Mouse (Mus musculus): ENCODE data around the gene Mapt. TPM values are rescaled to one million over a fixed set of nuclear protein-coding genes. Genes with fewer than 3 reads are reported as not detected.
A peak's percentile ranks its signal among the peaks of the same experiment; 100 is the strongest.
"Not testable (repeated sequence)": the region's sequence is repeated elsewhere in the genome, so short reads cannot be mapped to it uniquely, and the experiment has no call there.

Mapt gene
- polyA plus RNA-seq, 1 experiment from 2014 or later = 9.7 TPM

- Histone ChIP-seq H3K4me3 (0 out of 2 replicates have a peak overlapping the region, but pooled peaks have one; percentile 7), H3K9me3 (no peaks in the 10 kb centered on the region), H3K27me3 (peaks cover 66% of the 10 kb centered on the region), H3K27ac (no peak overlapping the region), H3K9ac (0 out of 2 replicates have a peak overlapping the region, but pooled peaks have one; percentile 6), H3K36me3 (no peaks in the 10 kb centered on the region), H3K4me1 (peaks cover 42% of the 10 kb centered on the region), H3K4me2 (peak overlapping the region; percentile 22; the same call in 1 of the 2 replicates)
- 3% methylated on average over 30 of the region's 30 CpGs for WGBS
- ATAC-seq (ENCODE audit: insufficient number of reproducible peaks, insufficient read depth, low FRiP score, low TSS enrichment, low read depth) = no peak
Observed at GRCm38 (mm10) chr11:104233574-104234206, 2.5 kb downstream of the Mapt start.

DNA sequence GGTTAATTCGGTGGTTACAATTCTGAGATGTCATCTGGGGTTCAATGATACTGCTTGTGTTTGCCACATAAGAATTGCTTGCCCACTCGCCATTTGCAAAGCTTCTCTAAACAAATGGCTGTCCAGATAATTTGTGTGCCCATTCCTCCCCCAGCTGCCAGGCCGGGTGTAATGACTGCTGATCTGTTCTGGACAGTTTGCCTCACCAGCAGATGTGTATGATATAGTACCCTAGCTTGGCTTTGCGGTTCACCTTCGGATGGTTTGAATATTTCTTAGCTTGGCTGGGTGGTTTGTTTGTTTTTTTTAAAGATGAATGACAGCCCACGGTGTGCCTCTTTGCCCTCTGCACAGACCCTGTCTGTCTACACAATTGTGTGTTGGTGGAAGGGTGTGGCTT is 3.5 kb downstream of the Mapt start:
- whole genome bisulfite sequencing = 31% methylated on average over 6 of the region's 6 CpGs
- no peak for ATAC-seq (ENCODE audit: insufficient number of reproducible peaks, insufficient read depth, low FRiP score, low TSS enrichment, low read depth)
- H3K27ac ChIP-seq = no peak overlapping the region
- peaks cover 42% of the 10 kb centered on the region for H3K4me1 ChIP-seq
- no peak overlapping the region for H3K9ac ChIP-seq
- H3K4me3 ChIP-seq = no peak overlapping the region
- H3K4me2 ChIP-seq = no peak overlapping the region
- no peaks in the 10 kb centered on the region for H3K9me3 ChIP-seq
- no peaks in the 10 kb centered on the region for H3K36me3 ChIP-seq
- H3K27me3 ChIP-seq = peaks cover 66% of the 10 kb centered on the region

- no peak for ATAC-seq (ENCODE audit: insufficient number of reproducible peaks, insufficient read depth, low FRiP score, low TSS enrichment, low read depth)
- Histone ChIP-seq H3K36me3 (no peaks in the 10 kb centered on the region), H3K4me3 (no peak overlapping the region), H3K9ac (no peak overlapping the region), H3K9me3 (no peaks in the 10 kb centered on the region), H3K27me3 (peaks cover 57% of the 10 kb centered on the region), H3K4me1 (peaks cover 35% of the 10 kb centered on the region), H3K4me2 (no peak overlapping the region), H3K27ac (no peak overlapping the region)
- 79% methylated on average over 2 of the region's 2 CpGs for whole genome bisulfite sequencing
Observed at GRCm38 (mm10) chr11:104235881-104236280, 4.7 kb downstream of the Mapt start.

- Histone ChIP-seq H3K27ac (no peak overlapping the region), H3K9me3 (no peaks in the 10 kb centered on the region), H3K27me3 (peaks cover 48% of the 10 kb centered on the region), H3K4me2 (no peak overlapping the region), H3K4me3 (no peak overlapping the region), H3K9ac (no peak overlapping the region), H3K36me3 (no peaks in the 10 kb centered on the region), H3K4me1 (peaks cover 27% of the 10 kb centered on the region)
- no peak for ATAC-seq (ENCODE audit: insufficient number of reproducible peaks, insufficient read depth, low FRiP score, low TSS enrichment, low read depth)
- 60% methylated on average over 7 of the region's 7 CpGs for WGBS
Observed at GRCm38 (mm10) chr11:104237226-104237625, 6.0 kb downstream of the Mapt start.

DNA sequence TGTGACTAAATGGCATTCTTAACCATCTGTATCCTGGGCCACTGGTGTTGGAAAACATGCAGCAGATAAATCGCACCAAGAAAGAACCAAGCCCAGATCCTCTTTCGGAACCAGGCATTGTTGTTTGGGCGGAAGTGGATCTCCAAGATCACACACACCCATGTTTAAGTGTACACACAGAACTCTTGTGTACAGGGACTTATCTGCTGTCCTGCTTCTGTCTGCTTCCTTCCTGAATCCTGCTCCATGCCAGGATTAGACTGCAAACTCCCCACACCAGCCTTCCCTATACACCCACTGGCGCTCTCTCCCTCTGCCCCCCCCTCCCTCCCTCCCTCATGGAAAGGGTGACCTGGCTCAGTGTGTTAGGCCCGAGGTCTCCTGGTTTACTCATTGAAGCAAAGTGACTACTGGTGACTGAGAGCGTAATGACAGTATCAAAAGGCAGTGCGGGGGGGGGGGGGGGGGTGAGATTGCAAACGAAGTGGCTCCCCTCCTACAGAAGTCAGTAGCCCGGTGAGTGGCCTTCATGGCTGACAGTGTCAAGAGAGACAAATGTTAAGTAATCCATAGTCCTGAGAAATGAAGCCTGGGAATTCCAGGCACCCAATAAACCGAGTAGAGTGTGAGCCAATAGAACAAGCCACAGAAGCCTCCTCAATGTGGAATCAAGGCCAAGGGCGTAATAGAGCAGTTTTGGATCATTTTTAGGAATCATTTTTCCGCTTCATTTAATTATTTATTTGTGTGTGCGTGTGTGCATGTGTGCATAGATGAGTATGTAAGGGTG is 7.0 kb downstream of the Mapt start:
- Histone ChIP-seq H3K4me3 (no peak overlapping the region), H3K27me3 (peaks cover 39% of the 10 kb centered on the region), H3K9me3 (no peaks in the 10 kb centered on the region), H3K27ac (no peak overlapping the region), H3K36me3 (no peaks in the 10 kb centered on the region), H3K4me1 (peaks cover 18% of the 10 kb centered on the region), H3K9ac (no peak overlapping the region), H3K4me2 (no peak overlapping the region)
- ATAC-seq (ENCODE audit: insufficient number of reproducible peaks, insufficient read depth, low FRiP score, low TSS enrichment, low read depth) = no peak
- 68% methylated on average over 13 of the region's 13 CpGs for WGBS

DNA sequence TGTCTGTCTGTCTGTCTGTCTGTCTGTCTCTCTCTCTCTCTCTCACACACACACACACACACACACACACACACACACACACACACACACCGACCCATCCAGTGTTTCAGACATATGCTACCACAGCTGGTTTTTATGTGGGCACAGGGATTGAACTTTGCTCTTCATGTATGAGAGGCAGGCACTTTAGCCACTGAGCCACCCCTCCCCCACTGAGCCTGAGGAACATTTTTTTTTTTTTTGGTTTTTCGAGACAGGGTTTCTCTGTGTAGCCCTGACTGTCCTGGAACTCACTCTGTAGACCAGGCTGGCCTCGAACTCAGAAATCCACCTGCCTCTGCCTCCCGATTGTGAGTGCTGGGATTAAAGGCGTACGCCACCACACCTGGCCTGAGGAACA is 14.3 kb downstream of the Mapt start:
- H3K9ac ChIP-seq; H3K4me3 ChIP-seq; H3K4me1 ChIP-seq; H3K4me2 ChIP-seq; H3K27me3 ChIP-seq; ATAC-seq (ENCODE audit: insufficient number of reproducible peaks, insufficient read depth, low FRiP score, low TSS enrichment, low read depth); H3K36me3 ChIP-seq; H3K9me3 ChIP-seq; H3K27ac ChIP-seq: not testable (repeated sequence)
- WGBS = 77% methylated on average over 6 of the region's 6 CpGs

- 15% methylated on average over 6 of the region's 6 CpGs for WGBS
- Histone ChIP-seq H3K4me3 (no peak overlapping the region), H3K4me2 (no peak overlapping the region), H3K27me3 (no peaks in the 10 kb centered on the region), H3K9ac (no peak overlapping the region), H3K27ac (no peak overlapping the region), H3K9me3 (no peaks in the 10 kb centered on the region), H3K4me1 (peaks cover 6% of the 10 kb centered on the region; the same call in 1 of the 2 replicates), H3K36me3 (no peaks in the 10 kb centered on the region)
- no peak for ATAC-seq (ENCODE audit: insufficient number of reproducible peaks, insufficient read depth, low FRiP score, low TSS enrichment, low read depth)
Observed at GRCm38 (mm10) chr11:104246171-104246694, 15.0 kb downstream of the Mapt start.

GRCm38 (mm10) chr11:104247141-104247717 is 16.0 kb downstream of the Mapt start:
- WGBS = 73% methylated on average over 6 of the region's 6 CpGs

GRCm38 (mm10) chr11:104249420-104249819 is 18.2 kb downstream of the Mapt start:
- ATAC-seq (ENCODE audit: insufficient number of reproducible peaks, insufficient read depth, low FRiP score, low TSS enrichment, low read depth) = no peak
- Histone ChIP-seq H3K9ac (no peak overlapping the region), H3K4me1 (peaks cover 6% of the 10 kb centered on the region; the same call in 1 of the 2 replicates), H3K27ac (no peak overlapping the region), H3K9me3 (no peaks in the 10 kb centered on the region), H3K4me2 (no peak overlapping the region), H3K27me3 (no peaks in the 10 kb centered on the region), H3K4me3 (no peak overlapping the region), H3K36me3 (no peaks in the 10 kb centered on the region)
- 36% methylated on average over 8 of the region's 8 CpGs for WGBS

More at GRCm38 (mm10) chr11:104247141-104247717, 16.0 kb downstream of the Mapt start:
- Histone ChIP-seq H3K4me3 (no peak overlapping the region), H3K4me1 (peaks cover 6% of the 10 kb centered on the region; the same call in 1 of the 2 replicates), H3K27me3 (no peaks in the 10 kb centered on the region), H3K9ac (no peak overlapping the region), H3K36me3 (no peaks in the 10 kb centered on the region), H3K27ac (no peak overlapping the region), H3K4me2 (no peak overlapping the region), H3K9me3 (no peaks in the 10 kb centered on the region)
- no peak for ATAC-seq (ENCODE audit: insufficient number of reproducible peaks, insufficient read depth, low FRiP score, low TSS enrichment, low read depth)

GRCm38 (mm10) chr11:104251121-104251520 is 19.9 kb downstream of the Mapt start:
- Histone ChIP-seq H3K9me3 (no peaks in the 10 kb centered on the region), H3K9ac (no peak overlapping the region), H3K4me2 (no peak overlapping the region), H3K27me3 (no peaks in the 10 kb centered on the region), H3K4me3 (no peak overlapping the region), H3K4me1 (peaks cover 6% of the 10 kb centered on the region; the same call in 1 of the 2 replicates), H3K27ac (no peak overlapping the region), H3K36me3 (no peaks in the 10 kb centered on the region)
- 82% methylated on average over 6 of the region's 6 CpGs for WGBS
- ATAC-seq (ENCODE audit: insufficient number of reproducible peaks, insufficient read depth, low FRiP score, low TSS enrichment, low read depth) = no peak

DNA sequence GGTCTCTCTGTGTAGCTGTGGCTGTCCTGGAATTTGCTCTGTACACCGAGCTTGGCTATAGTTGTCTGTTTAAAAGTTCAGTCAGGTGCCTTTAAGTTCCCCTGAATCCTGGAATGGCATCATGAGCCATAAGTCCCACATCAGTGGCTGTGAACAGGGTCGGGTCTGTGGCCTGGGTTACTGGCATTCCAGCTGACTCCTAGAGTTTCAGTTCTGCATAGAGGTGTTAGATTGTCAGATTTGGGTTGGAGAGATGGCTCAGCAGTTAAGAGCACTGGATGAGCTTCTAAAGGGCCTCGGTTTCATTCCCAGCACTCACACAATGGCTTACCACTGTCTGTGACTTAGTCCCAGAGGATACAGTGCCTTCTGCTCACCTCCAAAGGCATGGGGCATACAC is 20.9 kb downstream of the Mapt start:
- Histone ChIP-seq H3K27me3 (no peaks in the 10 kb centered on the region), H3K4me3 (no peak overlapping the region), H3K9ac (no peak overlapping the region), H3K9me3 (no peaks in the 10 kb centered on the region), H3K36me3 (no peaks in the 10 kb centered on the region), H3K4me1 (peaks cover 6% of the 10 kb centered on the region; the same call in 1 of the 2 replicates), H3K4me2 (no peak overlapping the region), H3K27ac (no peak overlapping the region)
- ATAC-seq (ENCODE audit: insufficient number of reproducible peaks, insufficient read depth, low FRiP score, low TSS enrichment, low read depth) = no peak
- WGBS = 67% methylated on average over 3 of the region's 3 CpGs

Measured in embryonic facial prominence, embryonic 13.5 days (tissue).